Mouse (Mus musculus) liver, adult 2 months (tissue): ENCODE results near the gene Olfr970.

Experiments used
- CTCF ChIP-seq: fragments of 200-500 bp; IDR thresholded peaks from 2 replicates; pipeline ENCODE4 v1.5.1; 2011; ENCODE audit warnings: low read depth, low read length, control low read depth
- POLR2A ChIP-seq: fragments of 200-500 bp; IDR thresholded peaks from 2 replicates; pipeline ENCODE4 v1.6.1; 2011; ENCODE audit warnings: low read length, control low read depth; ENCODE audit not compliant: insufficient read depth; ENCODE audit errors: extremely low read depth

DNA sequence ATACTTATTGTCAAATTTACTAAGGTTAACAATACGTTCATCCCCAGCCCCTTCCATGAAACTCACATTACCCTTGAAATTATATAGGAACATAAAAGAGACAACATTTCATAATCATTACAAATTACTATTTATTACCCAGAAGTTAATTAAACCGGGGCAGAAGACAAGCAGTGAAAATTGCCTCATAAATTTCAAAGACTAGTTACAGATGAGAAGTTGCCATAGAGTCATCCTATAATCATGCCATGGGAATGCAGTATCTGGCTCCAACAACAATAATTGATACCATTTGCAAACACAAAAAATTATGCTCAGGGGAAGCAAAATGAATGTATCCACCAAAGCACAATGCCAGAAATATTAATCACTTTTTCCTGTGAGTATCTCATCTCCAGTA, 18.1 kb upstream of the Olfr970 start, which contains the start of gene Olfr969:
- TF ChIP-seq CTCF = no peak
- no peak for TF ChIP-seq POLR2A
